Mouse (Mus musculus): ENCODE measurements around the gene Ece1. TPM values are rescaled to one million over a fixed set of nuclear protein-coding genes. Genes with fewer than 3 reads are reported as not detected.

Gene Ece1
- polyA plus RNA-seq, 1 experiment = 33.7 TPM

GRCm38 (mm10) chr4:137864769-137865168 lies 2.7 kb downstream of the Ece1 start:
- H3K4me3 ChIP-seq (ENCODE audit: insufficient read depth, low read depth, low read length) = no peak overlapping the region
- DNase-seq = no peak
- H3K27ac ChIP-seq (ENCODE audit: insufficient read depth, low read depth, low read length) = no peak overlapping the region
- H3K36me3 ChIP-seq (ENCODE audit: control insufficient read depth, insufficient read depth, low read length) = no peaks in the 10 kb centered on the region
- H3K27me3 ChIP-seq (replicated peaks; ENCODE audit: control insufficient read depth, insufficient read depth, low read length) = no peaks in the 10 kb centered on the region
- no peak for TF ChIP-seq CTCF (conservative IDR thresholded peaks at IDR 0.05; ENCODE audit: insufficient read depth, insufficient read length, low read depth, low read length)
- no peak for TF ChIP-seq POLR2A (IDR thresholded peaks at IDR 0.05; ENCODE audit: low read depth, low read length)
- peaks cover 43% of the 10 kb centered on the region for H3K4me1 ChIP-seq (ENCODE audit: control insufficient read depth, insufficient read depth, low read length)
- 55% methylated on average over 9 of the region's 9 CpGs for WGBS

DNA sequence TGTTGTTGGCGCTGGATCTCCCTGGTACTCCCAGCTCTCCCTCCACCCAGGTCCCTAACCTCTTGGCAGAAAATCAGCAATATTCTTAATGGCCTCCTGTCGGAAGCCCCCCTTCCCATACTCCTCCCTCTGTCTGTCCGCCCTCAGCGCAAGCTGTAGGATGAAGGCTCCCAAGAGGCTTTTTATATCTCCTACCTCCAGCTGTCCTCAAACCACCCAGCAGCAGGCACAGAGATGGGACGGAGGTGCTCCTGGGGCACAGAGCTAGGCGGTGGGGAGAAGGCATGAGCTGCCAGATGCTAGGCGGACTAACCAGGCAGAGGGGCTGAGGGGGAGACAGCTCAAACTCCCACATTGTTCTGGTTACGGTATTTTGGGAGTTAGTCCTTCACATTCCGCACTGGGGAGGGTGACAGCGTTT lies 3.2 kb downstream of the Ece1 start:
- no peak for TF ChIP-seq CTCF (conservative IDR thresholded peaks at IDR 0.05; ENCODE audit: insufficient read depth, insufficient read length, low read depth, low read length)
- no peak for TF ChIP-seq POLR2A (IDR thresholded peaks at IDR 0.05; ENCODE audit: low read depth, low read length)
- H3K27ac ChIP-seq (ENCODE audit: insufficient read depth, low read depth, low read length) = no peak overlapping the region
- no peaks in the 10 kb centered on the region for H3K27me3 ChIP-seq (replicated peaks; ENCODE audit: control insufficient read depth, insufficient read depth, low read length)
- no peaks in the 10 kb centered on the region for H3K36me3 ChIP-seq (ENCODE audit: control insufficient read depth, insufficient read depth, low read length)
- H3K4me1 ChIP-seq (ENCODE audit: control insufficient read depth, insufficient read depth, low read length) = peaks cover 43% of the 10 kb centered on the region
- DNase-seq = peak; percentile 30
- H3K4me3 ChIP-seq (ENCODE audit: insufficient read depth, low read depth, low read length) = no peak overlapping the region
- WGBS = 61% methylated on average over 10 of the region's 10 CpGs

DNA sequence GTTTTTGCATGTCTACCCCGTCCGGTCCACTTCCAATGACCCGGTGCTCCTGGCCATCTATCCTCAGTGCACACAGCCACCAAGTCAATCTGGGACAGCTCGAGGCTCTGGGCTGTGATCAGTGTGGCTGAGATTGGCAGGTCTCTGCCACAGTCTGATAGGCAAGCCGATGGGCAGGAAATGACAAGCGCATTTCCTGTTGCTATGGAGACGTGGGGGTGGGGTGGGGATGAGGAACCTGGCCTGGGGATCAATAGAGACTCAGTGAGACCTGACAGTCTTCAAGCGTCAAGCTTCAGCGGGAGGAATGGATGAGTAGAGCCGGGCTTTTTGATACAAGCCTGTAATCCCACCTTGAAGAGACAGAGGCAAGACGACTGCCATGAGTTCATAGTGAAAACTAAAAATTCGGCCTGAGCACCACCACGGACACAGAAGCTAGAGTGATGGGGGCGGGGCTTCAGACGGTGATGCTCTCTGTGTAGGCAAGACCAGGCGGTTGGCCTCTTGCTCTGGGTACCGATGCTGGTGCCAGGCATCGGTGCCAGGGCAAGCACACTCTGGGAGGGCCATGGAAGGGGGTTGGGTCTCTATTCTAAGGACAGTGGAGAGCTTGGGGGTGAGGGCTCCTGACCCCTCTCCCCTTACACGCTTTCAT lies 4.3 kb downstream of the Ece1 start:
- DNase-seq = peak; percentile 55
- no peaks in the 10 kb centered on the region for H3K27me3 ChIP-seq (replicated peaks; ENCODE audit: control insufficient read depth, insufficient read depth, low read length)
- 47% methylated on average over 19 of the region's 19 CpGs for WGBS
- no peaks in the 10 kb centered on the region for H3K36me3 ChIP-seq (ENCODE audit: control insufficient read depth, insufficient read depth, low read length)
- TF ChIP-seq POLR2A (IDR thresholded peaks at IDR 0.05; ENCODE audit: low read depth, low read length) (no peak), CTCF (conservative IDR thresholded peaks at IDR 0.05; ENCODE audit: insufficient read depth, insufficient read length, low read depth, low read length) (no peak)
- peaks cover 43% of the 10 kb centered on the region for H3K4me1 ChIP-seq (ENCODE audit: control insufficient read depth, insufficient read depth, low read length)
- no peak overlapping the region for H3K27ac ChIP-seq (ENCODE audit: insufficient read depth, low read depth, low read length)
- no peak overlapping the region for H3K4me3 ChIP-seq (ENCODE audit: insufficient read depth, low read depth, low read length)

DNA sequence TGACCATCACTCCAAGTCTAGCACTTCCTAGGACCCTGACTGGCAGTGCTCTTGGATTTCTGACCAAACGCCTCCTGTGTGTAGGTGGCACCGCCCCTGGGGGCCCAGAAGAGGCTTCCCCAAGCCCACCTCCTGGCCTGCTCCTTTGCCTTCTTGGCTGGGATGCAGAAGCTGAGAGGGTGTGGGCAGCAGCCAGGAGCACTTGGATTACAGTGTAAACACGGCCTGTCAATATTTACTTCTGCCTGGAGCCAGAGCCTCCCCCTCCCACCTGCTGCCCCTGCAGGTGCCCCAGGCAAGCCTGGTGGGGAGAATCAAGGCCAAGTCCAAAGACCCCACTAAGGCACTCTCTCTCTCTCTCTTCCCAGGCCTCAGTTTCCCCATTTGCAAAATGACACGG lies 5.2 kb downstream of the Ece1 start:
- peak; percentile 84 for DNase-seq
- Histone ChIP-seq H3K4me3 (ENCODE audit: insufficient read depth, low read depth, low read length) (no peak overlapping the region), H3K4me1 (ENCODE audit: control insufficient read depth, insufficient read depth, low read length) (peaks cover 43% of the 10 kb centered on the region), H3K36me3 (ENCODE audit: control insufficient read depth, insufficient read depth, low read length) (no peaks in the 10 kb centered on the region), H3K27ac (ENCODE audit: insufficient read depth, low read depth, low read length) (no peak overlapping the region), H3K27me3 (replicated peaks; ENCODE audit: control insufficient read depth, insufficient read depth, low read length) (no peaks in the 10 kb centered on the region)
- TF ChIP-seq POLR2A (IDR thresholded peaks at IDR 0.05; ENCODE audit: low read depth, low read length) (no peak), CTCF (conservative IDR thresholded peaks at IDR 0.05; ENCODE audit: insufficient read depth, insufficient read length, low read depth, low read length) (no peak)
- WGBS = 33% methylated on average over 4 of the region's 4 CpGs

GRCm38 (mm10) chr4:137867675-137868257 lies 5.7 kb downstream of the Ece1 start:
- Histone ChIP-seq H3K27me3 (replicated peaks; ENCODE audit: control insufficient read depth, insufficient read depth, low read length) (no peaks in the 10 kb centered on the region), H3K4me3 (ENCODE audit: insufficient read depth, low read depth, low read length) (no peak overlapping the region), H3K36me3 (ENCODE audit: control insufficient read depth, insufficient read depth, low read length) (no peaks in the 10 kb centered on the region), H3K27ac (ENCODE audit: insufficient read depth, low read depth, low read length) (no peak overlapping the region), H3K4me1 (ENCODE audit: control insufficient read depth, insufficient read depth, low read length) (peaks cover 41% of the 10 kb centered on the region)
- TF ChIP-seq CTCF (conservative IDR thresholded peaks at IDR 0.05; ENCODE audit: insufficient read depth, insufficient read length, low read depth, low read length) (peak; percentile 26; the same call in 1 of the 2 replicates), POLR2A (IDR thresholded peaks at IDR 0.05; ENCODE audit: low read depth, low read length) (no peak)
- WGBS = 38% methylated on average over 13 of the region's 13 CpGs
- peak; percentile 95 for DNase-seq

- H3K4me1 ChIP-seq (ENCODE audit: control insufficient read depth, insufficient read depth, low read length) = peaks cover 24% of the 10 kb centered on the region
- 74% methylated on average over 16 of the region's 16 CpGs for WGBS
Observed at GRCm38 (mm10) chr4:137869667-137870274, 7.7 kb downstream of the Ece1 start.

GRCm38 (mm10) chr4:137870979-137871378 lies 8.9 kb downstream of the Ece1 start:
- 86% methylated on average over 4 of the region's 4 CpGs for WGBS
- H3K27ac ChIP-seq (ENCODE audit: insufficient read depth, low read depth, low read length) = no peak overlapping the region
- H3K36me3 ChIP-seq (ENCODE audit: control insufficient read depth, insufficient read depth, low read length) = no peaks in the 10 kb centered on the region
- DNase-seq = no peak
- peaks cover 15% of the 10 kb centered on the region; the same call in 1 of the 2 replicates for H3K4me1 ChIP-seq (ENCODE audit: control insufficient read depth, insufficient read depth, low read length)
- TF ChIP-seq CTCF (conservative IDR thresholded peaks at IDR 0.05; ENCODE audit: insufficient read depth, insufficient read length, low read depth, low read length) (peak; percentile 56), POLR2A (IDR thresholded peaks at IDR 0.05; ENCODE audit: low read depth, low read length) (no peak)
- no peak overlapping the region for H3K4me3 ChIP-seq (ENCODE audit: insufficient read depth, low read depth, low read length)
- no peaks in the 10 kb centered on the region for H3K27me3 ChIP-seq (replicated peaks; ENCODE audit: control insufficient read depth, insufficient read depth, low read length)

More at GRCm38 (mm10) chr4:137869667-137870274, 7.7 kb downstream of the Ece1 start:
- Histone ChIP-seq H3K4me3 (ENCODE audit: insufficient read depth, low read depth, low read length) (no peak overlapping the region), H3K27ac (ENCODE audit: insufficient read depth, low read depth, low read length) (no peak overlapping the region), H3K27me3 (replicated peaks; ENCODE audit: control insufficient read depth, insufficient read depth, low read length) (no peaks in the 10 kb centered on the region), H3K36me3 (ENCODE audit: control insufficient read depth, insufficient read depth, low read length) (no peaks in the 10 kb centered on the region)
- DNase-seq = peak; percentile 26
- no peak for TF ChIP-seq CTCF (conservative IDR thresholded peaks at IDR 0.05; ENCODE audit: insufficient read depth, insufficient read length, low read depth, low read length)
- TF ChIP-seq POLR2A (IDR thresholded peaks at IDR 0.05; ENCODE audit: low read depth, low read length) = no peak
